Mouse (Mus musculus) MEL (cell line): Measurements from ENCODE around the gene Myzap. TPM values are rescaled to one million over a fixed set of nuclear protein-coding genes. Genes with fewer than 3 reads are reported as not detected.

Experiments used
- DNase-seq: peaks from one replicate; pipeline ENCODE4 v3.0.0; 2011; ENCODE audit warnings: low read depth, low spot score
- H3K27ac ChIP-seq: 2 replicates; pipeline ENCODE4 v1.5.1; 2012; ENCODE audit warnings: low read depth, mild to moderate bottlenecking, control low read depth, low read length, moderate library complexity; ENCODE audit not compliant: control insufficient read depth
- H3K27me3 ChIP-seq, 2 experiments: fragments of 150-350 bp in 1 of 2; sonication (generic) in 1 of 2; 2 replicates each; pipeline ENCODE4 v1.6.1; 2012; ENCODE audit warnings: low read length in 2 of 2, mild to moderate bottlenecking in 2 of 2, improper control_type of control experiment in 1 of 2, moderate library complexity in 1 of 2; ENCODE audit not compliant: insufficient read depth in 2 of 2, control insufficient read depth in 1 of 2
- H3K36me3 ChIP-seq, 2 experiments: 2 replicates each; pipeline ENCODE4 v1.6.1; 2012 to 2014; ENCODE audit warnings: low read length in 2 of 2, improper control_type of control experiment in 1 of 2, inconsistent platforms in 1 of 2, mild to moderate bottlenecking in 1 of 2; ENCODE audit not compliant: insufficient read depth in 2 of 2, control insufficient read depth in 1 of 2
- H3K4me1 ChIP-seq, 2 experiments: fragments of 150-350 bp in 1 of 2; sonication (generic) in 1 of 2; 2 replicates each; pipeline ENCODE4 v1.6.1; 2012; ENCODE audit warnings: low read length in 2 of 2, improper control_type of control experiment in 1 of 2, mild to moderate bottlenecking in 1 of 2; ENCODE audit not compliant: insufficient read depth in 2 of 2, control insufficient read depth in 1 of 2
- H3K4me3 ChIP-seq, 2 experiments: fragments of 150-350 bp in 1 of 2; sonication (generic) in 1 of 2; 2 replicates each; pipeline ENCODE4 v1.5.1; 2012; ENCODE audit warnings: low read depth in 2 of 2, low read length in 2 of 2, mild to moderate bottlenecking in 2 of 2, moderate library complexity in 2 of 2, control low read depth in 1 of 2, improper control_type of control experiment in 1 of 2; ENCODE audit not compliant: control insufficient read depth in 1 of 2, insufficient read depth in 1 of 2
- H3K79me2 ChIP-seq: 2 replicates; pipeline ENCODE4 v1.6.1; 2012; ENCODE audit warnings: mild to moderate bottlenecking, low read length, moderate library complexity; ENCODE audit not compliant: control insufficient read depth, poor library complexity, insufficient read depth
- H3K9ac ChIP-seq: 2 replicates; pipeline ENCODE4 v1.6.1; 2012; ENCODE audit warnings: low read depth, mild to moderate bottlenecking, control low read depth, low read length, moderate library complexity; ENCODE audit not compliant: control insufficient read depth, poor library complexity, severe bottlenecking
- H3K9me3 ChIP-seq: fragments of 150-350 bp; sonication (generic); replicated peaks from 2 replicates; pipeline ENCODE4 v1.6.1; 2012; ENCODE audit warnings: mild to moderate bottlenecking, low read length, improper control_type of control experiment, moderate library complexity; ENCODE audit not compliant: insufficient read depth
- CHD1 ChIP-seq: IDR thresholded peaks from 2 replicates; pipeline ENCODE4 v1.6.1; 2012; ENCODE audit warnings: low read depth, mild to moderate bottlenecking, inconsistent platforms, low read length, improper control_type of control experiment
- CHD2 ChIP-seq: IDR thresholded peaks from 2 replicates; pipeline ENCODE4 v1.6.1; 2011; ENCODE audit warnings: low read length, improper control_type of control experiment
- CTCF ChIP-seq, 3 experiments: IDR thresholded peaks in 2 of 3; conservative IDR thresholded peaks in 1 of 3; 2 replicates each; pipeline ENCODE4 v1.5.1; 2011 to 2012; ENCODE audit warnings: low read length in 3 of 3, low read depth in 2 of 3, mild to moderate bottlenecking in 2 of 3, improper control_type of control experiment in 1 of 3, inconsistent platforms in 1 of 3, mixed read lengths in 1 of 3, moderate library complexity in 1 of 3; ENCODE audit not compliant: control insufficient read depth in 1 of 3, insufficient read depth in 1 of 3, poor library complexity in 1 of 3, severe bottlenecking in 1 of 3
- E2F4 ChIP-seq: IDR thresholded peaks from 2 replicates; pipeline ENCODE4 v1.6.1; 2011; ENCODE audit warnings: low read depth, low read length, improper control_type of control experiment, borderline replicate concordance
- ELF1 ChIP-seq: IDR thresholded peaks from 2 replicates; pipeline ENCODE4 v1.6.1; 2014; ENCODE audit warnings: low read depth, mild to moderate bottlenecking, inconsistent platforms, low read length, improper control_type of control experiment, moderate library complexity
- GABPA ChIP-seq: IDR thresholded peaks from 2 replicates; pipeline ENCODE4 v1.6.1; 2012; ENCODE audit warnings: low read depth, mild to moderate bottlenecking, inconsistent platforms, low read length, improper control_type of control experiment, moderate library complexity
- HCFC1 ChIP-seq: IDR thresholded peaks from 2 replicates; pipeline ENCODE4 v1.6.1; 2012; ENCODE audit warnings: low read depth, mild to moderate bottlenecking, inconsistent platforms, low read length, improper control_type of control experiment, moderate library complexity
- JUND ChIP-seq: IDR thresholded peaks from 2 replicates; pipeline ENCODE4 v1.6.1; 2011; ENCODE audit warnings: low read depth, mild to moderate bottlenecking, improper control_type of control experiment, low read length
- MAX ChIP-seq: IDR thresholded peaks from 2 replicates; pipeline ENCODE4 v1.6.1; 2011; ENCODE audit warnings: low read length, improper control_type of control experiment
- MXI1 ChIP-seq: IDR thresholded peaks from 2 replicates; pipeline ENCODE4 v1.6.1; 2011; ENCODE audit warnings: mild to moderate bottlenecking, low read depth, low read length, improper control_type of control experiment
- RAD21 ChIP-seq: IDR thresholded peaks from 2 replicates; pipeline ENCODE4 v1.6.1; 2011; ENCODE audit warnings: mild to moderate bottlenecking, low read depth, low read length, improper control_type of control experiment
- RCOR1 ChIP-seq: IDR thresholded peaks from 2 replicates; pipeline ENCODE4 v1.6.1; 2012; ENCODE audit warnings: low read depth, mild to moderate bottlenecking, inconsistent platforms, low read length, improper control_type of control experiment
- TBP ChIP-seq: IDR thresholded peaks from 2 replicates; pipeline ENCODE4 v1.8.0; 2011; ENCODE audit warnings: low read depth, low read length, improper control_type of control experiment
- TCF12 ChIP-seq: IDR thresholded peaks from 2 replicates; pipeline ENCODE4 v1.6.1; 2014; ENCODE audit warnings: low read depth, mild to moderate bottlenecking, inconsistent platforms, low read length, improper control_type of control experiment, moderate library complexity
- UBTF ChIP-seq: IDR thresholded peaks from 2 replicates; pipeline ENCODE4 v1.6.1; 2012; ENCODE audit warnings: low read depth, mild to moderate bottlenecking, inconsistent platforms, low read length, improper control_type of control experiment, moderate library complexity, borderline replicate concordance; ENCODE audit not compliant: insufficient read depth
- USF1 ChIP-seq: IDR thresholded peaks from 2 replicates; pipeline ENCODE4 v1.6.1; 2014; ENCODE audit warnings: low read depth, mild to moderate bottlenecking, inconsistent platforms, low read length, improper control_type of control experiment, moderate library complexity
- USF2 ChIP-seq, 2 experiments: IDR thresholded peaks; 2 replicates each; pipeline ENCODE4 v1.6.1; 2011 to 2012; ENCODE audit warnings: improper control_type of control experiment in 2 of 2, low read length in 2 of 2, borderline replicate concordance in 1 of 2, inconsistent platforms in 1 of 2, low read depth in 1 of 2, mild to moderate bottlenecking in 1 of 2; ENCODE audit not compliant: insufficient read depth in 1 of 2
- ZNF384 ChIP-seq: IDR thresholded peaks from 2 replicates; pipeline ENCODE4 v1.6.1; 2012; ENCODE audit warnings: low read depth, mild to moderate bottlenecking, inconsistent platforms, low read length, improper control_type of control experiment
- polyA plus RNA-seq, 2 experiments: library from polyadenylated mRNA; stranded (reverse) in 1 of 2; unstranded in 1 of 2; fragments of >175 nt in 1 of 2; fragments of >200 nt in 1 of 2; gene quantifications; 2 replicates each; pipeline versions ENCODE4 v1.2.1 to v1.2.4; 2012; ENCODE audit warnings: low replicate concordance in 2 of 2, low read depth in 1 of 2; ENCODE audit not compliant: insufficient read length in 2 of 2, insufficient read depth in 1 of 2, missing spikeins in 1 of 2
- total RNA-seq: library from RNA; depleted of rRNA; stranded (reverse); fragments of 300-350 nt; gene quantifications from 2 replicates; pipeline ENCODE4 v1.2.3, GENCODE M21; 2012

The Myzap gene
- total and polyA plus RNA-seq, 3 experiments = 0.06 TPM; not detected in 2

- H3K36me3 ChIP-seq = no peaks in the 10 kb centered on the region
- no peak overlapping the region for H3K4me3 ChIP-seq
- H3K9me3 ChIP-seq = no peaks in the 10 kb centered on the region
- no peak overlapping the region for H3K9ac ChIP-seq
- TF ChIP-seq MAX = no peak
- TF ChIP-seq JUND = no peak
- no peak for TF ChIP-seq UBTF
- no peak for TF ChIP-seq CHD2
- no peak for TF ChIP-seq RCOR1
- TF ChIP-seq ZNF384 = no peak
- no peak for TF ChIP-seq CTCF (IDR thresholded peaks at IDR 0.05 in 2 of 3, conservative IDR thresholded peaks at IDR 0.05 in 1 of 3; ENCODE audit: control insufficient read depth in 1 of 3, insufficient read depth in 1 of 3, low read depth in 2 of 3, low read length in 3 of 3, poor library complexity in 1 of 3, severe bottlenecking in 1 of 3)
- no peak for TF ChIP-seq ELF1
- no peak for TF ChIP-seq GABPA
- no peak for TF ChIP-seq E2F4
- no peak for TF ChIP-seq TCF12
- TF ChIP-seq RAD21 = no peak
- no peak for TF ChIP-seq TBP
- H3K27ac ChIP-seq = no peak overlapping the region
- peaks cover 0 to 2% of the 10 kb centered on the region in 2 experiments; a peak in 2 of 4 replicates for H3K27me3 ChIP-seq
- no peaks in the 10 kb centered on the region; a peak in 1 of 4 replicates for H3K4me1 ChIP-seq
- DNase-seq = no peak
- no peaks in the 10 kb centered on the region for H3K79me2 ChIP-seq
Observed at GRCm38 (mm10) chr9:71571150-71571633, 21.0 kb downstream of the Myzap start.

GRCm38 (mm10) chr9:71570170-71570569 is 22.0 kb downstream of the Myzap start:
- H3K4me1 ChIP-seq = no peaks in the 10 kb centered on the region; a peak in 1 of 4 replicates
- no peak for TF ChIP-seq CHD1
- TF ChIP-seq MXI1 = no peak
- peak in 1 of 2 experiments; percentile 48; a peak in 1 of 4 replicates for TF ChIP-seq USF2 (IDR thresholded peaks at IDR 0.05; ENCODE audit: borderline replicate concordance in 1 of 2, insufficient read depth in 1 of 2, low read depth in 1 of 2, low read length in 2 of 2)
- peak; percentile 71 for TF ChIP-seq USF1
- no peak for TF ChIP-seq HCFC1
- TF ChIP-seq, all 39 proteins: peak for 2
- Histone ChIP-seq H3K36me3 (no peaks in the 10 kb centered on the region), H3K27me3 (peaks cover 0 to 4% of the 10 kb centered on the region in 2 experiments; a peak in 2 of 4 replicates), H3K27ac (no peak overlapping the region), H3K79me2 (no peaks in the 10 kb centered on the region), H3K9me3 (no peaks in the 10 kb centered on the region), H3K9ac (no peak overlapping the region), H3K4me3 (no peak overlapping the region)
- no peak for DNase-seq
